Comparison of ENCODE assay signal across 10 mouse cellular contexts in genomic region chr1:21077191-21077590, GRCm38 (mm10). TPM values are rescaled to one million over a fixed set of nuclear protein-coding genes. Genes with fewer than 3 reads are reported as not detected.
DNase-seq lines count a peak whose midpoint lies in the region; ATAC-seq lines count a peak whose summit lies in the region.
"Had no signal": no experiment of that assay in that cellular context is flagged by ENCODE, and none has a peak within 500 bp of the region (broad histone marks: within the 10 kb centered on the region; RNA-seq: fewer than 3 reads in every experiment).

No protein-coding gene starts in this region.

- no peak overlapping the region for H3K4me3 ChIP-seq in neural tube, embryonic 11.5 days (ENCODE audit: low read depth, low read length)
- peak overlapping the region; percentile 58 for H3K4me3 ChIP-seq in limb, embryonic 13.5 days

- no peak overlapping the region for H3K27ac ChIP-seq in neural tube, embryonic 11.5 days (ENCODE audit: low read depth, low read length)
- H3K27ac ChIP-seq in limb, embryonic 13.5 days = no peak overlapping the region
- H3K27ac ChIP-seq: liver, embryonic 14.5 days had no signal

- no peaks in the 10 kb centered on the region for H3K27me3 ChIP-seq in neural tube, embryonic 11.5 days (ENCODE audit: control insufficient read depth, insufficient read depth, low read length)
- H3K27me3 ChIP-seq in limb, embryonic 13.5 days = no peaks in the 10 kb centered on the region

- peaks cover 18% of the 10 kb centered on the region for H3K4me1 ChIP-seq in neural tube, embryonic 11.5 days (ENCODE audit: control insufficient read depth, insufficient read depth, low read length)
- H3K4me1 ChIP-seq in limb, embryonic 13.5 days = peaks cover 60% of the 10 kb centered on the region

- H3K9ac ChIP-seq in neural tube, embryonic 11.5 days (ENCODE audit: low read length) = no peak overlapping the region
- peak overlapping the region; percentile 83 for H3K9ac ChIP-seq in limb, embryonic 13.5 days
- H3K9ac ChIP-seq: liver, embryonic 14.5 days had no signal

- H3K36me3 ChIP-seq in neural tube, embryonic 11.5 days (ENCODE audit: control insufficient read depth, insufficient read depth, low read length) = no peaks in the 10 kb centered on the region
- H3K36me3 ChIP-seq in limb, embryonic 13.5 days = no peaks in the 10 kb centered on the region

- peak; percentile 28 for DNase-seq in embryo, embryonic 10 days (ENCODE audit: low spot score)
- no peak for DNase-seq in embryo, embryonic 9.5 days (ENCODE audit: extremely low spot score)
- no peak for DNase-seq in neural tube, embryonic 11.5 days (ENCODE audit: low spot score)
- DNase-seq in neural tube, embryonic 10.5 days (ENCODE audit: extremely low spot score, low spot score) = no peak
- no peak for DNase-seq in yolk sac, embryonic 10.5 days (ENCODE audit: low spot score)
- no peak for DNase-seq in frontal cortex, postnatal 36 days (ENCODE audit: low spot score in 2 of 2)

- H3K9me3 ChIP-seq in neural tube, embryonic 11.5 days (ENCODE audit: control insufficient read depth, low read length) = no peaks in the 10 kb centered on the region
- H3K9me3 ChIP-seq in limb, embryonic 13.5 days = no peaks in the 10 kb centered on the region

- peak overlapping the region; percentile 62; the same call in 1 of the 2 replicates for H3K4me2 ChIP-seq in neural tube, embryonic 11.5 days (ENCODE audit: low read depth)
- peak overlapping the region; percentile 83 for H3K4me2 ChIP-seq in limb, embryonic 13.5 days (replicated peaks)

- ATAC-seq in neural tube, embryonic 11.5 days (ENCODE audit: insufficient read depth, low FRiP score, low TSS enrichment) = no peak
- no peak for ATAC-seq in limb, embryonic 13.5 days (ENCODE audit: low FRiP score, low read depth)
- no peak for ATAC-seq in frontal cortex, adult (ENCODE audit: low TSS enrichment)
- ATAC-seq: activated CD4-positive, CD25-positive, alpha-beta regulatory T cell, adult 4 months had no signal

- WGBS in neural tube, embryonic 11.5 days = 63% methylated on average over 5 of the region's 5 CpGs
- WGBS in limb, embryonic 13.5 days = 41% methylated on average over 5 of the region's 5 CpGs

RNA-seq across cellular contexts. Expression of gene Tram2, which starts 1.8 kb away (rescaled TPM):
- 6.9 and 7.9 TPM in 2 replicates for polyA plus RNA-seq in neural tube, embryonic 11.5 days (2014; fragmentation: Nextera tagmentation; extraction: Ambion mirVana)
- 11.6 and 12.4 TPM in 2 replicates for polyA plus RNA-seq in limb, embryonic 13.5 days (2015; fragmentation: Nextera tagmentation; extraction: Ambion mirVana)
